Mouse (Mus musculus) limb, embryonic 15.5 days (tissue): ENCODE results near the gene Stpg4. TPM values are rescaled to one million over a fixed set of nuclear protein-coding genes. Genes with fewer than 3 reads are reported as not detected.
A peak's percentile ranks its signal among the peaks of the same experiment; 100 is the strongest.

ENCODE experiments used
- ATAC-seq: fragments of 200-750 bp; cut with Nextera tagmentation; 2 replicates; pipeline ENCODE4 v1.8.0; 2017; ENCODE audit warnings: low read depth, moderate TSS enrichment; ENCODE audit not compliant: insufficient number of reproducible peaks, low FRiP score, low TSS enrichment
- H3K27ac ChIP-seq: fragments of 300-500 bp; sonication (generic); 2 replicates; pipeline ENCODE4 v1.5.1; 2015; ENCODE audit warnings: moderate library complexity, mild to moderate bottlenecking, inconsistent platforms
- H3K27me3 ChIP-seq: fragments of 300-500 bp; sonication (generic); 2 replicates; pipeline ENCODE4 v1.6.1; 2015; ENCODE audit warnings: inconsistent platforms
- H3K36me3 ChIP-seq: fragments of 300-500 bp; sonication (generic); 2 replicates; pipeline ENCODE4 v1.6.1; 2015; ENCODE audit warnings: inconsistent platforms
- H3K4me1 ChIP-seq: fragments of 300-500 bp; sonication (generic); 2 replicates; pipeline ENCODE4 v1.6.1; 2015; ENCODE audit warnings: inconsistent platforms
- H3K4me2 ChIP-seq: fragments of 300-500 bp; sonication (generic); 2 replicates; pipeline ENCODE4 v1.6.1; 2015; ENCODE audit warnings: mild to moderate bottlenecking, inconsistent platforms
- H3K4me3 ChIP-seq: fragments of 300-500 bp; sonication (generic); 2 replicates; pipeline ENCODE4 v1.5.1; 2015; ENCODE audit warnings: mild to moderate bottlenecking, inconsistent platforms
- H3K9ac ChIP-seq: fragments of 300-500 bp; sonication (generic); 2 replicates; pipeline ENCODE4 v1.6.1; 2015; ENCODE audit warnings: inconsistent platforms
- H3K9me3 ChIP-seq: fragments of 300-500 bp; sonication (generic); 2 replicates; pipeline ENCODE4 v1.6.1; 2016; ENCODE audit warnings: inconsistent platforms
- WGBS: fragments of 180-500 bp; shearing (Covaris S2); methylation state at CpG from one replicate; pipeline ENCODE4 v1.1.7; 2015; 5-methylcytosine and 5-hydroxymethylcytosine counted together
- polyA plus RNA-seq: library from polyadenylated mRNA; unstranded; fragments of >200 nt; fragmentation: Nextera tagmentation; extraction: Ambion mirVana; gene quantifications from 2 replicates; pipeline ENCODE4 v1.2.1, GENCODE M21; 2015

Gene Stpg4
- not detected in 2 replicates for polyA plus RNA-seq

GRCm38 (mm10) chr17:87427511-87427910, at the start of gene Stpg4:
Gene Stpg4 (minus strand): TSS chr17:87427741.
- 65% methylated on average over 24 of the region's 24 CpGs for WGBS
- Histone ChIP-seq H3K9me3 (no peaks in the 10 kb centered on the region), H3K9ac (no peak within 1 kb of the TSS), H3K27me3 (no peaks in the 10 kb centered on the region), H3K4me2 (no peak within 1 kb of the TSS), H3K4me1 (peaks cover 4% of the 10 kb centered on the region; the same call in 1 of the 2 replicates), H3K4me3 (no peak within 1 kb of the TSS), H3K36me3 (peaks cover 31% of the 10 kb centered on the region), H3K27ac (no peak within 1 kb of the TSS)
- no peak for ATAC-seq

DNA sequence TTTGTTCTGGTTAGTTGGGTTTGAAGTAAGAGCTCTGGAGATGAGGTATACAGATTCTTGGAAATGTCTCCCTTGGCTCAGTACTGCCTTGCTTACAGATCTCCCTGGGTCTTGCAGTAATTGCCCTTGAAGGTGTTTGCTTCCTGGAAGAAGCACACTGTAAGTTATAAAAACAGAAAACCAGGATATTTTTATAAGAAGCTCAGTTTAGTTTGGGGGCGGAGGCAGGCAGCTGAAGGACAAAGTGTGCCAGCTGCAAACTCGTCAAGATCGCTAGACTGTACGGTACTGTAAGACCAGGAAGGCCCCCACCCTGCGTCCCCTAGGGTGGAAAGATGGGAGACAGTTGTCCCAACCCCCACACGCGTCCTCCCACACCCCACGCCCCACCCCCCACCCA, 47.8 kb upstream of the Stpg4 start:
- Histone ChIP-seq H3K9ac (no peak overlapping the region), H3K4me2 (no peak overlapping the region), H3K27ac (no peak overlapping the region), H3K4me3 (no peak overlapping the region), H3K9me3 (no peaks in the 10 kb centered on the region), H3K36me3 (no peaks in the 10 kb centered on the region), H3K27me3 (0 out of 2 replicates have a peak, but pooled peaks cover 9% of the 10 kb centered on the region), H3K4me1 (peaks cover 38% of the 10 kb centered on the region)
- WGBS, result 48% methylated on average over 8 of the region's 8 CpGs
- no peak for ATAC-seq

- Histone ChIP-seq H3K27me3 (0 out of 2 replicates have a peak, but pooled peaks cover 9% of the 10 kb centered on the region), H3K27ac (no peak overlapping the region), H3K4me3 (peak overlapping the region; percentile 33), H3K36me3 (no peaks in the 10 kb centered on the region), H3K4me2 (peak overlapping the region; percentile 75), H3K4me1 (peaks cover 38% of the 10 kb centered on the region), H3K9me3 (no peaks in the 10 kb centered on the region), H3K9ac (peak overlapping the region; percentile 31; the same call in 1 of the 2 replicates)
- ATAC-seq, result peak; percentile 13; the same call in 1 of the 2 replicates
- WGBS, result 9% methylated on average over 7 of the region's 7 CpGs
These were observed 46.9 kb upstream of the Stpg4 start for GRCm38 (mm10) chr17:87474501-87474795.

DNA sequence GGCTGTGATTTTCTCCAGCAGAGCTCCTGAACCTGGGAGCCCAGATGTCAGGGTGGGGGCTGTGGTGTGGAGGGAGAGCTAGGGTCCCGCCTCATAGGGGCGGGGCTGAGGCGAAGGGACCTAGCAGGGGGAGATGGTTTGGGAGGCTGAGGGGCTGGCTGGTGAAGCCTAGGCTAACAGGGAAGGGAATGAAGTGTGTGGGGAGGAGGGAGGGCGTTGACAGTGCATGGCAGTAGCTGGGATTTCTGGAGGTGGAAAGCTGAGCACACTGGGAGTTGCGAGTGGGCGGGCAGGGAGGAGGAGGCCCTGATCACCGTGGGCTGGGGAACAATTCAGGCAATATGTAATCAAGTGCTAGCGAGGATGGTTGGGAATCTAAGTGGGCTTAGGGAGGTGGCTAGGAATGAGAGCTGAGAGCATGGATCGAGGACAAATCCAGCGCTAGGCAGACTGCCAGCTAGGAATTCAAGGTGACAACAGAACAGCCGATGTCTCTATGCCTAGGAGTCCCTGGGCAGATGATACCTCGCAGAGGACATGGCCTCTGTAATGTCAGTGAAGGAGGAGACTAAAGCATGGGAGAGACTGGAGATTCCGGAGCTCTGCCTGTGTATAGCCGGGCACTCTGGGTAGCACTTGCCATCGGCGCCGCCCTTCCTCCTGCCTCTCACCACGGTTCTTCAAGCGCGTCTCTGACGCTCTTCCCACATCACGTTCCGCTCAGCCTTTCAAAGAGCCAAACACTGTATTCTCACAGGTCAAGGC, 46.4 kb upstream of the Stpg4 start:
- Histone ChIP-seq H3K27ac (peak overlapping the region; percentile 34; the same call in 1 of the 2 replicates), H3K4me1 (peaks cover 38% of the 10 kb centered on the region)
- peak; percentile 75 for ATAC-seq

DNA sequence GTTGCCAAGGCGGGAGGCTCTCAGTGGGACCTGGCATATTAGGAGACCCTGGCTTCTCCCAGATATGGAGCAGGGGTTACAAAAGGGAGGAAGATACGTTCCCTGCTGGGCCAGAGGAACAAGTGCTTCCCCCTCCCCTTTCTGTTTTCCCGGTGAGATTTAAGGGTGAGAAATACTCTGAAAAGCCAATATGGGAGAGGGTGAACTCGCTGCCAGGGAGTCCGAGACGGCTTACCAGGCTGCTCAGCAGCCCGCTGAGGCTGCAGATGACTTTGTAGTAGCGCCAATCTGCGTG, 45.8 kb upstream of the Stpg4 start:
- WGBS, result 7% methylated on average over 9 of the region's 9 CpGs
- Histone ChIP-seq H3K27me3 (0 out of 2 replicates have a peak, but pooled peaks cover 9% of the 10 kb centered on the region), H3K4me2 (peak overlapping the region; percentile 75), H3K4me1 (peaks cover 35% of the 10 kb centered on the region), H3K9ac (no peak overlapping the region), H3K9me3 (no peaks in the 10 kb centered on the region), H3K27ac (0 out of 2 replicates have a peak overlapping the region, but pooled peaks have one; percentile 13), H3K36me3 (no peaks in the 10 kb centered on the region), H3K4me3 (peak overlapping the region; percentile 33)
- no peak for ATAC-seq

More for the DNA sequence above, 46.4 kb upstream of the Stpg4 start:
- Histone ChIP-seq H3K9ac (peak overlapping the region; percentile 31; the same call in 1 of the 2 replicates), H3K4me3 (peak overlapping the region; percentile 33), H3K36me3 (no peaks in the 10 kb centered on the region), H3K27me3 (0 out of 2 replicates have a peak, but pooled peaks cover 9% of the 10 kb centered on the region), H3K4me2 (peak overlapping the region; percentile 75), H3K9me3 (no peaks in the 10 kb centered on the region)
- under 1% methylated on average over 23 of the region's 23 CpGs for WGBS

- Histone ChIP-seq H3K9me3 (no peaks in the 10 kb centered on the region), H3K27me3 (0 out of 2 replicates have a peak, but pooled peaks cover 9% of the 10 kb centered on the region), H3K4me1 (peaks cover 32% of the 10 kb centered on the region), H3K36me3 (no peaks in the 10 kb centered on the region), H3K27ac (no peak overlapping the region), H3K4me3 (no peak overlapping the region), H3K4me2 (peak overlapping the region; percentile 75; the same call in 1 of the 2 replicates), H3K9ac (no peak overlapping the region)
- 33% methylated on average over 10 of the region's 10 CpGs for WGBS
- ATAC-seq, result no peak
These were observed 45.3 kb upstream of the Stpg4 start for GRCm38 (mm10) chr17:87472879-87473278.

- H3K27ac ChIP-seq, result no peak overlapping the region
- ATAC-seq, result no peak
These were observed 44.1 kb upstream of the Stpg4 start for GRCm38 (mm10) chr17:87471661-87472060.

GRCm38 (mm10) chr17:87470797-87471196, 43.3 kb upstream of the Stpg4 start:
- no peak overlapping the region for H3K27ac ChIP-seq

More at GRCm38 (mm10) chr17:87471661-87472060, 44.1 kb upstream of the Stpg4 start:
- Histone ChIP-seq H3K4me2 (no peak overlapping the region), H3K36me3 (no peaks in the 10 kb centered on the region), H3K4me1 (peaks cover 29% of the 10 kb centered on the region), H3K4me3 (no peak overlapping the region), H3K9ac (no peak overlapping the region), H3K27me3 (0 out of 2 replicates have a peak, but pooled peaks cover 9% of the 10 kb centered on the region), H3K9me3 (no peaks in the 10 kb centered on the region)
- WGBS, result 67% methylated on average over 6 of the region's 6 CpGs

GRCm38 (mm10) chr17:87470282-87470681, 42.7 kb upstream of the Stpg4 start:
- no peaks in the 10 kb centered on the region for H3K36me3 ChIP-seq
- H3K27ac ChIP-seq, result no peak overlapping the region
- 0 out of 2 replicates have a peak, but pooled peaks cover 9% of the 10 kb centered on the region for H3K27me3 ChIP-seq
- H3K4me1 ChIP-seq, result peaks cover 25% of the 10 kb centered on the region
- H3K9ac ChIP-seq, result no peak overlapping the region
- no peaks in the 10 kb centered on the region for H3K9me3 ChIP-seq
- no peak overlapping the region for H3K4me2 ChIP-seq
- no peak for ATAC-seq
- 61% methylated on average over 8 of the region's 8 CpGs for WGBS
- no peak overlapping the region for H3K4me3 ChIP-seq

More at GRCm38 (mm10) chr17:87470797-87471196, 43.3 kb upstream of the Stpg4 start:
- peaks cover 29% of the 10 kb centered on the region for H3K4me1 ChIP-seq
- no peak overlapping the region for H3K9ac ChIP-seq
- ATAC-seq, result no peak
- H3K27me3 ChIP-seq, result 0 out of 2 replicates have a peak, but pooled peaks cover 9% of the 10 kb centered on the region
- no peak overlapping the region for H3K4me2 ChIP-seq
- H3K36me3 ChIP-seq, result no peaks in the 10 kb centered on the region
- WGBS, result 65% methylated on average over 8 of the region's 8 CpGs
- H3K9me3 ChIP-seq, result no peaks in the 10 kb centered on the region
- H3K4me3 ChIP-seq, result no peak overlapping the region

- ATAC-seq, result no peak
- no peak overlapping the region for H3K4me2 ChIP-seq
- H3K27me3 ChIP-seq, result 0 out of 2 replicates have a peak, but pooled peaks cover 9% of the 10 kb centered on the region
- peaks cover 17% of the 10 kb centered on the region for H3K4me1 ChIP-seq
- no peaks in the 10 kb centered on the region for H3K36me3 ChIP-seq
- WGBS, result 83% methylated on average over 8 of the region's 8 CpGs
- H3K9me3 ChIP-seq, result no peaks in the 10 kb centered on the region
- H3K9ac ChIP-seq, result no peak overlapping the region
- H3K27ac ChIP-seq, result no peak overlapping the region
- H3K4me3 ChIP-seq, result no peak overlapping the region
These were observed 41.9 kb upstream of the Stpg4 start for GRCm38 (mm10) chr17:87469428-87469827.

DNA sequence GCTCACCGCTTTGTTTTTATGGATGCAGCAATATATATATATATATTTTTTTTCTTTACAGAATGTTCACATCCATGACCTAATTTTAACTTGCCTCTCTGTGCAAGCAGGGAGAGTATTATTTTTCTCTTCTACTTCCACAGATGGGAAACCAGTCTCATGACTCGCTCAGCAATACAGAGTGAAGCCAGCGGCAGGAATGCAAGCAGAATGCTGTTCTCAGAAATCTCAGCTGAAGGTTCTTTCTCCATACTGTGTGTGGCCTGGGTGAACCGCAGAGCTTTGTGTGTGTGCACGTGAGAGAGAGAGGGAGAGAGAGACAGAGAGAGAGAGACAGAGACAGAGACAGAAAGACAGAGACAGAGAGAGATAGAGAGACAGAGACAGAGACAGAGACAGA, 41.1 kb upstream of the Stpg4 start:
- Histone ChIP-seq H3K4me1 (peaks cover 8% of the 10 kb centered on the region), H3K4me3 (no peak overlapping the region), H3K36me3 (no peaks in the 10 kb centered on the region), H3K9me3 (no peaks in the 10 kb centered on the region), H3K4me2 (no peak overlapping the region), H3K9ac (no peak overlapping the region), H3K27me3 (0 out of 2 replicates have a peak, but pooled peaks cover 9% of the 10 kb centered on the region), H3K27ac (no peak overlapping the region)
- no peak for ATAC-seq
- 67% methylated on average over 5 of the region's 5 CpGs for WGBS

GRCm38 (mm10) chr17:87461499-87461896, 34.0 kb upstream of the Stpg4 start:
- no peaks in the 10 kb centered on the region for H3K9me3 ChIP-seq
- no peak overlapping the region for H3K4me3 ChIP-seq
- no peaks in the 10 kb centered on the region for H3K27me3 ChIP-seq
- no peak for ATAC-seq
- H3K4me2 ChIP-seq, result no peak overlapping the region; the same call in 1 of the 2 replicates
- 59% methylated on average over 3 of the region's 3 CpGs for WGBS
- H3K36me3 ChIP-seq, result no peaks in the 10 kb centered on the region
- H3K27ac ChIP-seq, result no peak overlapping the region
- no peak overlapping the region for H3K9ac ChIP-seq
- H3K4me1 ChIP-seq, result peaks cover 32% of the 10 kb centered on the region
